Mouse (Mus musculus) lung, embryonic 16.5 days (tissue): ENCODE measurements at regions not wholly inside any gene's neighbourhood (a gene's known extent, or its start where the extent isn't known, plus 50 kb on each side); places are given as distances from the start of the nearest gene placed in this dataset.

Experiments used
- ATAC-seq: fragments of 200-750 bp; cut with Nextera tagmentation; 2 replicates; pipeline ENCODE4 v1.8.0; 2017; ENCODE audit warnings: low read depth, mild to moderate bottlenecking, moderate library complexity
- H3K27ac ChIP-seq: fragments of 300-500 bp; sonication (generic); 2 replicates; pipeline ENCODE4 v1.5.1; 2014; ENCODE audit warnings: mild to moderate bottlenecking, control low read depth, low read length
- H3K27me3 ChIP-seq: fragments of 300-500 bp; sonication (generic); 2 replicates; pipeline ENCODE4 v1.6.1; 2014; ENCODE audit warnings: low read depth, low read length, mixed read lengths; ENCODE audit not compliant: control insufficient read depth, insufficient read depth
- H3K36me3 ChIP-seq: fragments of 300-500 bp; sonication (generic); 2 replicates; pipeline ENCODE4 v1.6.1; 2014; ENCODE audit warnings: low read length; ENCODE audit not compliant: control insufficient read depth, insufficient read depth
- H3K4me1 ChIP-seq: fragments of 300-500 bp; sonication (generic); replicated peaks from 2 replicates; pipeline ENCODE4 v1.6.1; 2014; ENCODE audit warnings: low read length, mixed read lengths; ENCODE audit not compliant: control insufficient read depth, insufficient read depth
- H3K4me2 ChIP-seq: fragments of 300-500 bp; sonication (generic); 2 replicates; pipeline ENCODE4 v1.6.1; 2014; ENCODE audit warnings: low read depth, low read length, control low read depth
- H3K4me3 ChIP-seq: fragments of 300-500 bp; sonication (generic); 2 replicates; pipeline ENCODE4 v1.5.1; 2014; ENCODE audit warnings: mild to moderate bottlenecking, low read length, control low read depth
- H3K9ac ChIP-seq: fragments of 300-500 bp; sonication (generic); 2 replicates; pipeline ENCODE4 v1.6.1; 2014; ENCODE audit warnings: low read length, control low read depth
- H3K9me3 ChIP-seq: fragments of 300-500 bp; sonication (generic); 2 replicates; pipeline ENCODE4 v1.6.1; 2016; ENCODE audit warnings: low read length; ENCODE audit not compliant: control insufficient read depth
- WGBS: fragments of 180-500 bp; shearing (Covaris S2); extraction: QIAGEN DNeasy Blood & Tissue Kit; methylation state at CpG from one replicate; pipeline ENCODE4 v1.1.7; 2014; 5-methylcytosine and 5-hydroxymethylcytosine counted together

GRCm38 (mm10) chr10:119039732-119040131, 169.7 kb upstream of the Dyrk2 start:
- 23% methylated on average over 3 of the region's 3 CpGs for WGBS
- no peak overlapping the region for H3K27ac ChIP-seq
- ATAC-seq: peak; percentile 41; the same call in 1 of the 2 replicates

GRCm38 (mm10) chr10:119038991-119039390, 169.0 kb upstream of the Dyrk2 start:
- ATAC-seq: no peak
- Histone ChIP-seq H3K4me1 (peaks cover 3% of the 10 kb centered on the region; the same call in 1 of the 2 replicates), H3K9ac (no peak overlapping the region), H3K4me3 (no peak overlapping the region), H3K27me3 (no peaks in the 10 kb centered on the region; the same call in 1 of the 2 replicates), H3K9me3 (no peaks in the 10 kb centered on the region), H3K27ac (no peak overlapping the region), H3K4me2 (no peak overlapping the region), H3K36me3 (no peaks in the 10 kb centered on the region)
- 71% methylated on average over 6 of the region's 6 CpGs for WGBS

More at GRCm38 (mm10) chr10:119039732-119040131, 169.7 kb upstream of the Dyrk2 start:
- Histone ChIP-seq H3K4me1 (peaks cover 3% of the 10 kb centered on the region; the same call in 1 of the 2 replicates), H3K4me2 (no peak overlapping the region), H3K9ac (no peak overlapping the region), H3K4me3 (no peak overlapping the region), H3K9me3 (no peaks in the 10 kb centered on the region), H3K36me3 (no peaks in the 10 kb centered on the region), H3K27me3 (no peaks in the 10 kb centered on the region; the same call in 1 of the 2 replicates)

GRCm38 (mm10) chr10:119037781-119038180, 167.8 kb upstream of the Dyrk2 start:
- WGBS: 92% methylated on average over 8 of the region's 8 CpGs

GRCm38 (mm10) chr10:119035863-119036262, 165.9 kb upstream of the Dyrk2 start:
- no peak overlapping the region for H3K4me3 ChIP-seq
- no peaks in the 10 kb centered on the region for H3K36me3 ChIP-seq
- no peak overlapping the region for H3K4me2 ChIP-seq
- H3K9me3 ChIP-seq: no peaks in the 10 kb centered on the region
- H3K9ac ChIP-seq: no peak overlapping the region
- peaks cover 3% of the 10 kb centered on the region; the same call in 1 of the 2 replicates for H3K4me1 ChIP-seq
- no peaks in the 10 kb centered on the region; the same call in 1 of the 2 replicates for H3K27me3 ChIP-seq
- H3K27ac ChIP-seq: no peak overlapping the region
- WGBS: 88% methylated on average over 5 of the region's 5 CpGs
- ATAC-seq: no peak

More at GRCm38 (mm10) chr10:119037781-119038180, 167.8 kb upstream of the Dyrk2 start:
- H3K27ac ChIP-seq: no peak overlapping the region
- H3K36me3 ChIP-seq: no peaks in the 10 kb centered on the region
- no peak overlapping the region for H3K9ac ChIP-seq
- H3K27me3 ChIP-seq: no peaks in the 10 kb centered on the region; the same call in 1 of the 2 replicates
- peaks cover 3% of the 10 kb centered on the region; the same call in 1 of the 2 replicates for H3K4me1 ChIP-seq
- H3K9me3 ChIP-seq: no peaks in the 10 kb centered on the region
- ATAC-seq: no peak
- H3K4me3 ChIP-seq: no peak overlapping the region
- H3K4me2 ChIP-seq: no peak overlapping the region

- Histone ChIP-seq H3K9me3 (no peaks in the 10 kb centered on the region), H3K9ac (no peak overlapping the region), H3K4me3 (no peak overlapping the region), H3K27ac (no peak overlapping the region), H3K4me1 (no peaks in the 10 kb centered on the region), H3K36me3 (no peaks in the 10 kb centered on the region), H3K27me3 (no peaks in the 10 kb centered on the region; the same call in 1 of the 2 replicates), H3K4me2 (no peak overlapping the region)
- WGBS: 52% methylated on average over 4 of the region's 4 CpGs
- no peak for ATAC-seq
Observed at GRCm38 (mm10) chr10:119034396-119034795, 164.4 kb upstream of the Dyrk2 start.

- Histone ChIP-seq H3K9me3 (no peaks in the 10 kb centered on the region), H3K4me2 (no peak overlapping the region), H3K4me1 (no peaks in the 10 kb centered on the region), H3K36me3 (no peaks in the 10 kb centered on the region), H3K27ac (no peak overlapping the region), H3K9ac (no peak overlapping the region), H3K27me3 (no peaks in the 10 kb centered on the region), H3K4me3 (no peak overlapping the region)
- 57% methylated on average over 16 of the region's 16 CpGs for WGBS
- ATAC-seq: no peak
Observed at GRCm38 (mm10) chr10:119031282-119032275, 161.6 kb upstream of the Dyrk2 start.

- no peak overlapping the region for H3K4me2 ChIP-seq
- no peak overlapping the region for H3K9ac ChIP-seq
- ATAC-seq: no peak
- H3K27me3 ChIP-seq: no peaks in the 10 kb centered on the region
- H3K9me3 ChIP-seq: no peaks in the 10 kb centered on the region
- no peak overlapping the region for H3K4me3 ChIP-seq
- H3K27ac ChIP-seq: no peak overlapping the region
- no peaks in the 10 kb centered on the region for H3K4me1 ChIP-seq
- H3K36me3 ChIP-seq: no peaks in the 10 kb centered on the region
- 60% methylated on average over 3 of the region's 3 CpGs for WGBS
Observed at GRCm38 (mm10) chr10:119028480-119029137, 158.6 kb upstream of the Dyrk2 start.

GRCm38 (mm10) chr10:119027241-119027901, 157.4 kb upstream of the Dyrk2 start:
- H3K4me1 ChIP-seq: no peaks in the 10 kb centered on the region
- H3K9ac ChIP-seq: no peak overlapping the region
- no peak overlapping the region for H3K4me2 ChIP-seq
- no peak overlapping the region for H3K27ac ChIP-seq
- H3K27me3 ChIP-seq: no peaks in the 10 kb centered on the region
- WGBS: 26% methylated on average over 6 of the region's 6 CpGs
- no peak overlapping the region for H3K4me3 ChIP-seq
- no peaks in the 10 kb centered on the region for H3K9me3 ChIP-seq
- ATAC-seq: 0 out of 2 replicates have a peak, but pooled peaks have one; percentile 23
- no peaks in the 10 kb centered on the region for H3K36me3 ChIP-seq
